Comparison of ENCODE assay signal across 8 mouse cellular contexts in genomic region chr15:94628830-94629601, GRCm38 (mm10). TPM values are rescaled to one million over a fixed set of nuclear protein-coding genes. Genes with fewer than 3 reads are reported as not detected.
A peak's percentile ranks its signal among the peaks of the same experiment; 100 is the strongest.
DNase-seq lines count a peak whose midpoint lies in the region; ATAC-seq lines count a peak whose summit lies in the region.

Tmem117 (plus strand) TSS chr15:94629232.

- peak within 1 kb of the TSS; percentile 84 for H3K9ac ChIP-seq in hindbrain, embryonic 14.5 days
- H3K9ac ChIP-seq in limb, embryonic 15.5 days = peak within 1 kb of the TSS; percentile 63
- H3K9ac ChIP-seq in midbrain, embryonic 16.5 days (ENCODE audit: low read depth, low read length) = peak within 1 kb of the TSS; percentile 91

- H3K27me3 ChIP-seq in hindbrain, embryonic 14.5 days (ENCODE audit: control insufficient read depth, insufficient read depth, low read length) = peaks cover 8% of the 10 kb centered on the region; the same call in 1 of the 2 replicates
- peaks cover 23% of the 10 kb centered on the region for H3K27me3 ChIP-seq in limb, embryonic 15.5 days
- H3K27me3 ChIP-seq in midbrain, embryonic 16.5 days (ENCODE audit: control insufficient read depth, insufficient read depth, low read depth, low read length) = no peaks in the 10 kb centered on the region; the same call in 1 of the 2 replicates

- H3K4me3 ChIP-seq in hindbrain, embryonic 14.5 days (replicated peaks; ENCODE audit: low read length) = peak within 1 kb of the TSS; percentile 73
- H3K4me3 ChIP-seq in limb, embryonic 15.5 days = peak within 1 kb of the TSS; percentile 60
- peak within 1 kb of the TSS; percentile 77 for H3K4me3 ChIP-seq in midbrain, embryonic 16.5 days (ENCODE audit: low read depth, low read length)

- DNase-seq in layer of hippocampus, adult 11-12 months (ENCODE audit: low spot score) = peak; percentile 30
- DNase-seq in layer of hippocampus, adult 9-11 months = no peak
- peak; percentile 65 for DNase-seq in cerebellum, adult 9-11 months
- peak in 1 of 2 experiments; percentile 55 for DNase-seq in gastrocnemius, adult 8-10 months (ENCODE audit: low spot score in 2 of 2)
- DNase-seq in hindbrain, embryonic 14.5 days (ENCODE audit: low spot score) = no peak
- DNase-seq in natural killer cell, adult 2 months (ENCODE audit: low spot score in 2 of 2) = no peak

- H3K4me1 ChIP-seq in hindbrain, embryonic 14.5 days (replicated peaks; ENCODE audit: control insufficient read depth, insufficient read depth, low read length) = no peaks in the 10 kb centered on the region
- H3K4me1 ChIP-seq in limb, embryonic 15.5 days = peaks cover 7% of the 10 kb centered on the region; the same call in 1 of the 2 replicates
- H3K4me1 ChIP-seq in midbrain, embryonic 16.5 days (ENCODE audit: control insufficient read depth, insufficient read depth, low read length) = no peaks in the 10 kb centered on the region

- under 1% methylated on average over 85 of the region's 96 CpGs for WGBS in hindbrain, embryonic 14.5 days
- under 1% methylated on average over 61 of the region's 96 CpGs for WGBS in limb, embryonic 15.5 days
- WGBS in midbrain, embryonic 16.5 days = under 1% methylated on average over 64 of the region's 96 CpGs

- H3K4me2 ChIP-seq in hindbrain, embryonic 14.5 days (replicated peaks) = peak within 1 kb of the TSS; percentile 96
- H3K4me2 ChIP-seq in limb, embryonic 15.5 days = peak within 1 kb of the TSS; percentile 99
- peak within 1 kb of the TSS; percentile 94 for H3K4me2 ChIP-seq in midbrain, embryonic 16.5 days (ENCODE audit: low read length)

- H3K36me3 ChIP-seq in hindbrain, embryonic 14.5 days (replicated peaks; ENCODE audit: control insufficient read depth, insufficient read depth) = no peaks in the 10 kb centered on the region
- no peaks in the 10 kb centered on the region for H3K36me3 ChIP-seq in limb, embryonic 15.5 days
- no peaks in the 10 kb centered on the region for H3K36me3 ChIP-seq in midbrain, embryonic 16.5 days (ENCODE audit: control insufficient read depth, insufficient read depth, low read length)

- H3K9me3 ChIP-seq in hindbrain, embryonic 14.5 days (ENCODE audit: control insufficient read depth, low read length) = no peaks in the 10 kb centered on the region
- no peaks in the 10 kb centered on the region for H3K9me3 ChIP-seq in limb, embryonic 15.5 days
- H3K9me3 ChIP-seq in midbrain, embryonic 16.5 days (replicated peaks; ENCODE audit: control insufficient read depth, low read length, poor library complexity, severe bottlenecking) = no peaks in the 10 kb centered on the region

- H3K27ac ChIP-seq in hindbrain, embryonic 14.5 days = no peak within 1 kb of the TSS
- H3K27ac ChIP-seq in limb, embryonic 15.5 days = no peak within 1 kb of the TSS
- peak within 1 kb of the TSS; percentile 62 for H3K27ac ChIP-seq in midbrain, embryonic 16.5 days (ENCODE audit: low read length)

- ATAC-seq in hindbrain, embryonic 14.5 days (ENCODE audit: low FRiP score) = peak; percentile 62
- peak; percentile 65 for ATAC-seq in limb, embryonic 15.5 days (ENCODE audit: insufficient number of reproducible peaks, low FRiP score, low TSS enrichment, low read depth)
- peak; percentile 87 for ATAC-seq in midbrain, embryonic 16.5 days

RNA-seq across cellular contexts. Expression of gene Tmem117, which starts in this region (rescaled TPM):
- 10 to 100 TPM; 16.1 to 18.1 (median 16.5) TPM for total RNA-seq in gastrocnemius, adult 8-10 months (2022)
- 16.1 and 16.9 TPM in 2 replicates for polyA plus RNA-seq in hindbrain, embryonic 14.5 days (2014; fragmentation: Nextera tagmentation; extraction: Ambion mirVana)
- polyA plus RNA-seq in limb, embryonic 15.5 days (2015; fragmentation: Nextera tagmentation; extraction: Ambion mirVana) = 5.1 and 8.0 TPM in 2 replicates
- 13.2 and 17.8 TPM in 2 replicates for polyA plus RNA-seq in midbrain, embryonic 16.5 days (2015; fragmentation: Nextera tagmentation; extraction: Ambion mirVana)

Comparison
In these comparisons a context has a peak if more than half of its experiments do, and no peak if none do; other contexts are left out.
1. DNase-seq: peak in layer of hippocampus, adult 11-12 months (single experiment) and cerebellum, adult 9-11 months (single experiment); none in layer of hippocampus, adult 9-11 months (single experiment), hindbrain, embryonic 14.5 days (single experiment) and natural killer cell, adult 2 months (0 of 2).
2. Peak in every context shown above with its lines, with median percentiles within 50 percentile points of each other: ATAC-seq, H3K4me2 ChIP-seq, H3K4me3 ChIP-seq and H3K9ac ChIP-seq.